Mouse (Mus musculus): Measurements from ENCODE around the gene Srxn1.

DNA sequence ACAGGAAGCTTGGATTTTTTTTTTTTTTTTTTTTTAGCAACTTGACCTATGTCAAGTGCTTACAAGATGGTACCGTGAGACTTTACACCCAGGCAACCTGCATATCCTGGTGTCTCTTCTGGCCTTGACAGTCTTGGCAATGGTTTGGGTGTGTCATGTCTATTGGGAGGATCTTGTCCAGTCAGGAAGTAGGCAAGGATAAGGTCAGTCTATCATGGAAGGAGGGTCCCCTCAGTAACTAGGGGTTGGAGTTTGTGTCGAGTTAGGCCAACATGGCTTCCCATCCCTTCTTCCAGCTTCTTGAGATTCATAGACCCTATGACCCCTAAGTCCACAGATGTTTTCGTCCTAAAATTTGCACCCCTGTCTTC is 894 bp downstream of the Srxn1 start:
- TF ChIP-seq CTCF (IDR thresholded peaks at IDR 0.05) (no peak), EP300 (IDR thresholded peaks at IDR 0.05; ENCODE audit: insufficient read depth, low read depth, low read length) (no peak)

Measured in heart, adult 2 months (tissue).